Mouse (Mus musculus) neutrophil, adult 83 days (primary cell): ENCODE data around the gene Pfas. TPM values are rescaled to one million over a fixed set of nuclear protein-coding genes. Genes with fewer than 3 reads are reported as not detected.

ENCODE experiments used
- total RNA-seq, 2 experiments: library from RNA; stranded (reverse); gene quantifications; one replicate each; pipeline ENCODE4 v1.2.4; 2023

Pfas gene
- total RNA-seq, result 10 to 100 TPM; 19.7 to 27.2 TPM

DNA sequence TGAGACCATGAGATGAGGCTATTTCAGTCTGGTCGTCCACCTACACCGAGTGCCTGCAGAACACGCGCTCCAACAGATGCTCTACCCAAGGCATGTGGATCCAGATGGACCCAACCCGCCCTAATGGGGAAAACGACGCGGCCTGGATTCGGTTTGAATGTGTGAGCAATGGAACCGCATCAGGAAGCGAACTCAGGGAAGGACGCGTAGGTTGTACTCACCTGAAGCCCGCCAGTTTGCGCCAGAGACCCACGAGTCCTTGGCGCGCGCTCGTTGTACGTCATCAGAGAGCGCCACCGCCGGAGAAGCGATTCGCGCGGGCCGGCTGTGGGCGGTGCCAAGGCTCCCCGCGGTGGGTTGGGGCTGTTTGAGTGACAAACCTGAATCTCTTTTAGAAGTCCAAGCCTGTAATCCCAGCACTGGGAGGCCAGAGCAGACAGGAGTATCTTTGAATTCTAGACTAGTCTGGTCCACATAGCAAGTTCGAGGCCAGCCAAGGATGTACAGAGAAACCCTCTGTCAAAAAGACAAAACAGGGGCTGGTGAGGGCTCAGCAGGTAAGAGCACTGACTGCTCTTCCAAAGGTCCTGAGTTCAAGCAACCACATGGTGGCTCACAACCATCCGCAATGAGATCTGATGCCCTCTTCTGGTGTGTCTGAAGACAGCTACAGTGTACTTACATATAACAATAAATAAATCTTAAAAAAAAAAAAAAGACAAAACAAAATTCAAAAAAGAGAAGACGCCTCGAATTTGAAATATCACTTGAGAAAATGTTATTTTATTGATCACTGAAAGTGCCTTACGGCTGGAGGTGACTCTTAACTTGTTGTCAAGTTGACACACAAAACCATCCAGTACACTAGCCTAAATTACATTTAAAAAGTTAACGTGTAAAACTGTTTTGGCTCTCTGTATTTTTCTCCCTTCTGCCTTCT lies at the start of gene Pfas:
TSS of gene Pfas (minus strand) at position 279 of the 940 bp plus-strand sequence.

GRCm38 (mm10) chr11:69045531-69046394 lies 37.5 kb upstream of the Pfas start, which contains the start of gene Aurkb:
Aurkb (plus strand) TSS chr11:69045647.

GRCm38 (mm10) chr11:69015644-69016441 lies 7.6 kb upstream of the Pfas start, which contains the start of gene Ctc1:
Ctc1 (plus strand) TSS chr11:69015911.

GRCm38 (mm10) chr11:68975085-68975484 lies 33.2 kb downstream of the Pfas start, which contains the start of gene Rangrf:
Rangrf (minus strand) TSS chr11:68975185.

DNA sequence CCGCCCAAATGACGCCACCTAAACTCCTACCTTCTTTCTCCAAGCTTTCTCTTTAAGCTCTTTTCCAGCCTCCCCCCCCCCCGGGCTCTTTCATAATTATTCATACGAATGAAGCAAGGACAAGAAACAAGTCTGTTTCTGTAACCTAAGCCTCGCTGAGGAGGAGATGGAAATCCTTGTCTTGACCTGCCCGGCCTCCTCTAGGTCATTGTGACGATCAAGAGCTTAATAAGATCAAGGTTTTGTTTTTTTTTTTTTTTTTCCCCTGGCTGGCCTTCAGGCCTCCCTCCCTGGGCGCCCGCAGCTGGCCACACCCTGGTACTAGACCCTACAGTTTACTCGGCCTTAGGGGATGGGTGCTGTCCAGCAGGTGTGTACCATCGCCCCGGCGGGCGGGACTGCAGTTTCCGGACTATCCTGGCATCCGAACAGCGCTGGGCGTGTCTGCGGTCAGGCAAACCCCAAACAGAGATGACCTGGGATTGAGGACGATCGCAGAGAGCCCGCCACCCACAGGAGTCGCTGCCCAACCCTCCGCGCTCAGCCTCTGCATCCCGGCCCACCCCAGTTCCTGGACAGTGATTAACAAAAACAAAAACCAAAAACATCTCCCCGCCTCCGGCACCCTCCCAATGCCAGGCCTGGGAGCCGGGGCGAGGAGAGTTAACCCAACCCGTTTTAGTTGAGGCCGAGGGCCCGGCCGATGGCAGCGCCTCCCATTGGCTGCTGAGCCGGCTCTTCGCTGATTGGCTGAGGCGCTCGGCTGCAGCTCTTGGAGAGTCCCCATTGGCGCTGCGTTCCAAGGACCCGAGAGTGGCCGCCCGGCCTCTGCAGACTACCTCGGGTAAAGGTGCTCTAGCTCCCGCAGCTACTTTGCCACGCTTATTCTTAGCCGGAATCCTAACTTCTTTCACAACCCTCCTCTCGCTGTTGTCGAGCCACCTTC lies 40.6 kb downstream of the Pfas start, which contains the start of gene Slc25a35:
TSS of gene Slc25a35 (plus strand) at position 795 of the 946 bp plus-strand sequence.

GRCm38 (mm10) chr11:68957308-68957707 lies 51.0 kb downstream of the Pfas start, which contains the start of gene Arhgef15:
Arhgef15 (minus strand) TSS chr11:68957480.

Other genes starting within 250 kb of the Pfas start
- gene Ndel1, start 136.6 kb downstream of the Pfas start, total RNA-seq, result 100 to 1,000 TPM; 107 to 135 TPM
- not detected for gene Rnf222, start 119.9 kb downstream of the Pfas start, total RNA-seq
- 100 to 1,000 TPM; 865 to 943 TPM for gene Rpl26, start 106.9 kb downstream of the Pfas start, total RNA-seq
- gene Odf4, start 81.4 kb downstream of the Pfas start, total RNA-seq, result not detected
- not detected for gene Arhgef15, start 51.0 kb downstream of the Pfas start, total RNA-seq
- gene Slc25a35, start 40.3 kb downstream of the Pfas start, total RNA-seq, result 1 to 10 TPM; 1.2 to 1.6 TPM
- gene Rangrf, start 33.3 kb downstream of the Pfas start, total RNA-seq, result 1 to 10 TPM; 5.2 to 5.6 TPM
- gene Ctc1, start 7.5 kb upstream of the Pfas start, total RNA-seq, result 10 to 100 TPM; 31.5 to 38.6 TPM
- gene Aurkb, start 37.2 kb upstream of the Pfas start, total RNA-seq, result 10 to 100 TPM; 92.7 to 94.2 TPM
- 10 to 100 TPM; 34.0 to 34.5 TPM for gene Borcs6, start 51.3 kb upstream of the Pfas start, total RNA-seq
- gene Tmem107, start 62.3 kb upstream of the Pfas start, total RNA-seq, result 1 to 10 TPM; 4.3 to 5.9 TPM
- 100 to 1,000 TPM; 228 to 249 TPM for gene Vamp2, start 80.0 kb upstream of the Pfas start, total RNA-seq
- gene Per1, start 86.8 kb upstream of the Pfas start, total RNA-seq, result 100 to 1,000 TPM; 205 to 241 TPM
- gene Hes7, start 111.9 kb upstream of the Pfas start, total RNA-seq, result not detected
- gene 9130213A22Rik, start 114.1 kb upstream of the Pfas start, total RNA-seq, result not detected
- gene Aloxe3, start 117.4 kb upstream of the Pfas start, total RNA-seq, result under 1 TPM in 1 of 2 experiments, not detected in 1; 0.09 TPM
- gene Alox12b, start 148.5 kb upstream of the Pfas start, total RNA-seq, result not detected
- gene Alox8, start 189.4 kb upstream of the Pfas start, total RNA-seq, result under 1 TPM; 0.11 to 0.28 TPM
- not detected for gene Gucy2e, start 228.6 kb upstream of the Pfas start, total RNA-seq